23 mouse cellular contexts compared by ENCODE assay signal in genomic region chr2:134926266-134926665, GRCm38 (mm10).
"Had no signal": no experiment of that assay in that cellular context is flagged by ENCODE, and none has a peak within 500 bp of the region (broad histone marks: within the 10 kb centered on the region; RNA-seq: fewer than 3 reads in every experiment).

No protein-coding gene starts in this region.

- ATAC-seq: hindbrain, embryonic 16.5 days; inflammation-experienced regulatory T-cells, adult 6 months; intestine, embryonic 15.5 days; intestine, postnatal 0 days; liver, postnatal 0 days had no signal

- H3K4me2 ChIP-seq: heart, embryonic 12.5 days; hindbrain, embryonic 12.5 days; hindbrain, embryonic 14.5 days; intestine, embryonic 15.5 days; limb, embryonic 12.5 days; liver, embryonic 11.5 days; liver, embryonic 13.5 days; liver, embryonic 15.5 days had no signal

- H3K4me3 ChIP-seq: gastrocnemius, adult 2 months; heart, embryonic 10.5 days; heart, embryonic 12.5 days; hindbrain, embryonic 10.5 days; hindbrain, embryonic 12.5 days; intestine, embryonic 15.5 days; left cerebral cortex, adult 2 months; limb, embryonic 10.5 days; limb, embryonic 12.5 days; liver, embryonic 13.5 days; liver, embryonic 15.5 days had no signal

- H3K27me3 ChIP-seq: heart, embryonic 12.5 days; hindbrain, embryonic 12.5 days; intestine, embryonic 15.5 days; limb, embryonic 12.5 days; liver, embryonic 13.5 days; liver, embryonic 15.5 days had no signal

- H3K4me1 ChIP-seq: heart, embryonic 10.5 days; heart, embryonic 12.5 days; intestine, embryonic 15.5 days; limb, embryonic 12.5 days had no signal

- H3K27ac ChIP-seq: gastrocnemius, adult 2 months; heart, embryonic 10.5 days; hindbrain, embryonic 10.5 days; hindbrain, embryonic 12.5 days; hindbrain, embryonic 14.5 days; intestine, embryonic 15.5 days; kidney, postnatal 0 days; left cerebral cortex, adult 2 months; limb, embryonic 10.5 days; limb, embryonic 12.5 days; liver, embryonic 13.5 days; liver, embryonic 15.5 days had no signal

- DNase-seq: gastrocnemius, adult 2 months; gastrocnemius, postnatal 10 days; gastrocnemius, postnatal 25 days; heart, adult 18-20 months; heart, postnatal 10 days; heart, postnatal 4 days; liver, embryonic 13.5 days; liver, postnatal 0 days had no signal

- H3K9ac ChIP-seq: heart, embryonic 12.5 days; hindbrain, embryonic 12.5 days; hindbrain, embryonic 14.5 days; intestine, embryonic 15.5 days; limb, embryonic 12.5 days; liver, embryonic 13.5 days; liver, embryonic 15.5 days; liver, postnatal 0 days had no signal

- H3K36me3 ChIP-seq: heart, embryonic 10.5 days; heart, embryonic 12.5 days; hindbrain, embryonic 10.5 days; hindbrain, embryonic 12.5 days; intestine, embryonic 15.5 days; limb, embryonic 10.5 days; limb, embryonic 12.5 days; liver, embryonic 13.5 days; liver, embryonic 15.5 days had no signal

- H3K9me3 ChIP-seq: heart, embryonic 10.5 days; heart, embryonic 12.5 days; hindbrain, embryonic 10.5 days; hindbrain, embryonic 12.5 days; intestine, embryonic 15.5 days; limb, embryonic 10.5 days; limb, embryonic 12.5 days; liver, embryonic 13.5 days; liver, embryonic 15.5 days had no signal
